Mouse (Mus musculus): Measurements from ENCODE around the gene Gm20708. TPM values are rescaled to one million over a fixed set of nuclear protein-coding genes. Genes with fewer than 3 reads are reported as not detected.
"Not testable (repeated sequence)": the region's sequence is repeated elsewhere in the genome, so short reads cannot be mapped to it uniquely, and the experiment has no call there.

Gene Gm20708
- polyA plus RNA-seq, 1 experiment = 2.1 TPM

DNA sequence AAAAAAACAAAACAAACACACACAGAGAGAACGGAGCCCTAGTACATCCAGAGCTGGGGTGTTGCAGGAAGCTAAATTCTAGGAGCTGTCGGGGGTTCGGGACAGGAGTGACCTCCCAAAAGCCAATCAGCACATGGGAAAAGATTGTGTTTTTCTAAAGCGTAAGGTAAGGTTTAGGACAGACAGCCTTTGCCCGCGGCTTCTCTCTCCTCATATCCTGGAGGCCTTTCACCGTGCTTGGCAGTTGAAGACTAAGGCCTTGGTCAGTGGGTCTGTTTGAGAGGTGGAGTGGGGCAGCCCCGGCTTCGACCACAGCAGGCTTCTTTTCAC, 26.8 kb upstream of the Gm20708 start:
- Histone ChIP-seq H3K4me3 (ENCODE audit: low read depth, low read length) (peak overlapping the region; percentile 66), H3K9ac (ENCODE audit: low read depth, poor library complexity, severe bottlenecking) (peak overlapping the region; percentile 51), H3K4me1 (ENCODE audit: control insufficient read depth, insufficient read depth, low read length) (peaks cover 4% of the 10 kb centered on the region), H3K36me3 (ENCODE audit: control insufficient read depth, insufficient read depth, low read length, poor library complexity, severe bottlenecking) (no peaks in the 10 kb centered on the region), H3K9me3 (replicated peaks; ENCODE audit: control insufficient read depth, insufficient read depth, low read length, poor library complexity, severe bottlenecking) (no peaks in the 10 kb centered on the region), H3K27ac (ENCODE audit: insufficient read depth, low read length) (no peak overlapping the region), H3K27me3 (ENCODE audit: control insufficient read depth, insufficient read depth, low read length, poor library complexity, severe bottlenecking) (no peaks in the 10 kb centered on the region)
- TF ChIP-seq POLR2A (IDR thresholded peaks at IDR 0.05; ENCODE audit: insufficient read depth, low read length) (no peak), CTCF (IDR thresholded peaks at IDR 0.05; ENCODE audit: low read depth, low read length) (no peak), EP300 (IDR thresholded peaks at IDR 0.05; ENCODE audit: insufficient read depth, low read depth, low read length) (no peak)

- TF ChIP-seq EP300 (IDR thresholded peaks at IDR 0.05; ENCODE audit: insufficient read depth, low read depth, low read length) (no peak), CTCF (IDR thresholded peaks at IDR 0.05; ENCODE audit: low read depth, low read length) (peak; percentile 43)
Observed at GRCm38 (mm10) chr11:117783089-117783488, 26.4 kb upstream of the Gm20708 start.

DNA sequence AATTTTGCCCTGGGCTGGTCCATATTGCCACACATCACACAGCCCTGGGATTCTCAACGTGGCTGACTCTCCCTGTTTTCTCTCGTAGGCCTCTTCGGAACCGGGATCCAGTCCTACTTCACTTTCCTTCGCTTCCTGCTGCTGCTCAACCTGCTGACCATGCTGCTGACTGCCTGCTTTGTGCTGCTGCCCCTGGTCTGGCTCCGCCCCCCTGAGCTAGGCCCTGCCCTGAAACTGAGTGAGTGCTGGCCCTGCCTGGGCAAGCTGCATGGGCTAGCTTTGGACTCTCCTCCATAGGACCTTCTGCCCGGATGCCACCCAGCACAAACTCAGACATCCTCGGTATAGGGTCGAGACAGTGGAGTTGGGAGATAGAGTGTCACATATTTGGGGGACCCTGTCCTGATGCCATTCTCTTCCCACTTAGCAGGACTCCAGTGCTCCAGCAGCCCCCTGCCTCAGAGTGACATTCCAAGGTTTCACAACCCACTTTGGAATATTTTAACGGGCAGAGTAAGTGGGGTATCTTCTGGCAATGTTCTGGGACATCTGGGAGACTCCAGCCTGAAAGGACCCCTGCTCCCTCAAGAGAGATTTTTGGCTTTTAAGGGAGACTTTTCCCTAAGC, 25.7 kb upstream of the Gm20708 start:
- Histone ChIP-seq H3K27ac (ENCODE audit: insufficient read depth, low read length) (peak overlapping the region; percentile 19; the same call in 1 of the 2 replicates), H3K4me3 (ENCODE audit: low read depth, low read length) (peak overlapping the region; percentile 40), H3K9me3 (replicated peaks; ENCODE audit: control insufficient read depth, insufficient read depth, low read length, poor library complexity, severe bottlenecking) (no peaks in the 10 kb centered on the region), H3K27me3 (ENCODE audit: control insufficient read depth, insufficient read depth, low read length, poor library complexity, severe bottlenecking) (no peaks in the 10 kb centered on the region), H3K36me3 (ENCODE audit: control insufficient read depth, insufficient read depth, low read length, poor library complexity, severe bottlenecking) (no peaks in the 10 kb centered on the region), H3K4me1 (ENCODE audit: control insufficient read depth, insufficient read depth, low read length) (peaks cover under 1% of the 10 kb centered on the region), H3K9ac (ENCODE audit: low read depth, poor library complexity, severe bottlenecking) (peak overlapping the region; percentile 51)
- TF ChIP-seq POLR2A (IDR thresholded peaks at IDR 0.05; ENCODE audit: insufficient read depth, low read length) (peak; percentile 50), CTCF (IDR thresholded peaks at IDR 0.05; ENCODE audit: low read depth, low read length) (no peak), EP300 (IDR thresholded peaks at IDR 0.05; ENCODE audit: insufficient read depth, low read depth, low read length) (peak; percentile 17; the same call in 1 of the 2 replicates)

More at GRCm38 (mm10) chr11:117783089-117783488, 26.4 kb upstream of the Gm20708 start:
- H3K4me1 ChIP-seq (ENCODE audit: control insufficient read depth, insufficient read depth, low read length) = peaks cover 4% of the 10 kb centered on the region
- no peak overlapping the region for H3K27ac ChIP-seq (ENCODE audit: insufficient read depth, low read length)
- peak overlapping the region; percentile 66 for H3K4me3 ChIP-seq (ENCODE audit: low read depth, low read length)
- H3K9me3 ChIP-seq (replicated peaks; ENCODE audit: control insufficient read depth, insufficient read depth, low read length, poor library complexity, severe bottlenecking) = no peaks in the 10 kb centered on the region
- H3K9ac ChIP-seq (ENCODE audit: low read depth, poor library complexity, severe bottlenecking) = peak overlapping the region; percentile 51
- H3K36me3 ChIP-seq (ENCODE audit: control insufficient read depth, insufficient read depth, low read length, poor library complexity, severe bottlenecking) = no peaks in the 10 kb centered on the region
- no peaks in the 10 kb centered on the region for H3K27me3 ChIP-seq (ENCODE audit: control insufficient read depth, insufficient read depth, low read length, poor library complexity, severe bottlenecking)

GRCm38 (mm10) chr11:117786294-117786693, 23.2 kb upstream of the Gm20708 start:
- TF ChIP-seq EP300 (IDR thresholded peaks at IDR 0.05; ENCODE audit: insufficient read depth, low read depth, low read length) = no peak
- peak; percentile 80 for TF ChIP-seq CTCF (IDR thresholded peaks at IDR 0.05; ENCODE audit: low read depth, low read length)
- TF ChIP-seq POLR2A (IDR thresholded peaks at IDR 0.05; ENCODE audit: insufficient read depth, low read length) = no peak
- H3K36me3 ChIP-seq (ENCODE audit: control insufficient read depth, insufficient read depth, low read length, poor library complexity, severe bottlenecking) = no peaks in the 10 kb centered on the region
- H3K9me3 ChIP-seq (replicated peaks; ENCODE audit: control insufficient read depth, insufficient read depth, low read length, poor library complexity, severe bottlenecking) = no peaks in the 10 kb centered on the region
- no peak overlapping the region for H3K27ac ChIP-seq (ENCODE audit: insufficient read depth, low read length)
- H3K27me3 ChIP-seq (ENCODE audit: control insufficient read depth, insufficient read depth, low read length, poor library complexity, severe bottlenecking) = no peaks in the 10 kb centered on the region
- H3K4me1 ChIP-seq (ENCODE audit: control insufficient read depth, insufficient read depth, low read length) = no peaks in the 10 kb centered on the region
- H3K9ac ChIP-seq (ENCODE audit: low read depth, poor library complexity, severe bottlenecking) = no peak overlapping the region
- H3K4me3 ChIP-seq (ENCODE audit: low read depth, low read length) = no peak overlapping the region

DNA sequence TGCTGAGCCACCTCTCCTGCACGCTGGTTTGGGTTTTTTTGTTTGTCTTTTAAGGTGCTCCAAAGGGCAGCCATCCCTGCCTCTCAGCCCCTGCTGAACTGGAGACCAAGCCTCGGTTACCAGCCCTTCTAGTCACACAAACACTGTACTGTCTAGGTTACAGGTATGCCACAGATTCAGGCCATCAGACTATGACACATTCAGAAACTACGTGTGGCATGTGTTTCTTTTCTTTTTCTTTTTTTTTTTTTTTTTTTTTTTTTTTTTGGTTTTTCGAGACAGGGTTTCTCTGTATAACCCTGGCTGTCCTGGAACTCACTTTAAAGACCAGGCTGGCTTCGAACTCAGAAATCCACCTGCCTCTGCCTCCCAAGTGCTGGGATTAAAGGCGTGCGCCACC, 21.0 kb upstream of the Gm20708 start:
- not testable (repeated sequence) for H3K27ac ChIP-seq (ENCODE audit: insufficient read depth, low read length); H3K9me3 ChIP-seq (replicated peaks; ENCODE audit: control insufficient read depth, insufficient read depth, low read length, poor library complexity, severe bottlenecking); H3K36me3 ChIP-seq (ENCODE audit: control insufficient read depth, insufficient read depth, low read length, poor library complexity, severe bottlenecking); H3K4me1 ChIP-seq (ENCODE audit: control insufficient read depth, insufficient read depth, low read length); H3K9ac ChIP-seq (ENCODE audit: low read depth, poor library complexity, severe bottlenecking); H3K4me3 ChIP-seq (ENCODE audit: low read depth, low read length); H3K27me3 ChIP-seq (ENCODE audit: control insufficient read depth, insufficient read depth, low read length, poor library complexity, severe bottlenecking)

- Histone ChIP-seq H3K4me1 (ENCODE audit: control insufficient read depth, insufficient read depth, low read length) (peaks cover 3% of the 10 kb centered on the region), H3K9ac (ENCODE audit: low read depth, poor library complexity, severe bottlenecking) (no peak overlapping the region), H3K27ac (ENCODE audit: insufficient read depth, low read length) (no peak overlapping the region), H3K36me3 (ENCODE audit: control insufficient read depth, insufficient read depth, low read length, poor library complexity, severe bottlenecking) (no peaks in the 10 kb centered on the region), H3K4me3 (ENCODE audit: low read depth, low read length) (peak overlapping the region; percentile 41), H3K27me3 (ENCODE audit: control insufficient read depth, insufficient read depth, low read length, poor library complexity, severe bottlenecking) (no peaks in the 10 kb centered on the region), H3K9me3 (replicated peaks; ENCODE audit: control insufficient read depth, insufficient read depth, low read length, poor library complexity, severe bottlenecking) (no peaks in the 10 kb centered on the region)
- TF ChIP-seq CTCF (IDR thresholded peaks at IDR 0.05; ENCODE audit: low read depth, low read length) (peak; percentile 86), POLR2A (IDR thresholded peaks at IDR 0.05; ENCODE audit: insufficient read depth, low read length) (no peak), EP300 (IDR thresholded peaks at IDR 0.05; ENCODE audit: insufficient read depth, low read depth, low read length) (0 out of 2 replicates have a peak, but pooled peaks have one; percentile 7)
Observed at GRCm38 (mm10) chr11:117790286-117790685, 19.2 kb upstream of the Gm20708 start.

Data from ES-Bruce4 (cell line).